Mouse (Mus musculus) embryonic fibroblast, embryonic 13.5 days (primary cell): ENCODE results near the gene Gtpbp2.

Experiments used
- CTCF ChIP-seq: IDR thresholded peaks from 2 replicates; pipeline ENCODE4 v1.5.1; 2011; ENCODE audit warnings: mild to moderate bottlenecking, control low read depth, low read length, moderate library complexity, borderline replicate concordance; ENCODE audit not compliant: insufficient read depth
- POLR2A ChIP-seq: IDR thresholded peaks from 2 replicates; pipeline ENCODE4 v1.6.1; 2011; ENCODE audit warnings: low read depth, mild to moderate bottlenecking, control low read depth, low read length, moderate library complexity

- TF ChIP-seq POLR2A (no peak), CTCF (no peak)
These were observed 41.2 kb upstream of the Gtpbp2 start for GRCm38 (mm10) chr17:46119641-46120040.
